Mouse (Mus musculus): ENCODE data around the gene Ccdc153. TPM values are rescaled to one million over a fixed set of nuclear protein-coding genes. Genes with fewer than 3 reads are reported as not detected.

The Ccdc153 gene
- polyA plus RNA-seq, 1 experiment from 2014 or later, result not detected

GRCm38 (mm10) chr9:44266478-44267226 is 26.2 kb downstream of the Ccdc153 start:
- DNase-seq, result no peak
- WGBS, result 37% methylated on average over 8 of the region's 8 CpGs
- H3K4me1 ChIP-seq (ENCODE audit: insufficient read depth), result peaks cover 10% of the 10 kb centered on the region
- H3K4me2 ChIP-seq, result peak overlapping the region; percentile 79
- H3K9me3 ChIP-seq (ENCODE audit: low read depth, low read length), result no peaks in the 10 kb centered on the region
- no peak overlapping the region for H3K4me3 ChIP-seq (ENCODE audit: low read depth, low read length)
- H3K27ac ChIP-seq (ENCODE audit: low read depth), result peak overlapping the region; percentile 80; the same call in 1 of the 2 replicates
- no peak for TF ChIP-seq CTCF (IDR thresholded peaks at IDR 0.05; ENCODE audit: low read depth)
- peak overlapping the region; percentile 79; the same call in 1 of the 2 replicates for H3K9ac ChIP-seq
- ATAC-seq (ENCODE audit: insufficient read depth), result no peak
- no peaks in the 10 kb centered on the region for H3K27me3 ChIP-seq (ENCODE audit: insufficient read depth, low read length)
- no peaks in the 10 kb centered on the region for H3K36me3 ChIP-seq (ENCODE audit: insufficient read depth)

DNA sequence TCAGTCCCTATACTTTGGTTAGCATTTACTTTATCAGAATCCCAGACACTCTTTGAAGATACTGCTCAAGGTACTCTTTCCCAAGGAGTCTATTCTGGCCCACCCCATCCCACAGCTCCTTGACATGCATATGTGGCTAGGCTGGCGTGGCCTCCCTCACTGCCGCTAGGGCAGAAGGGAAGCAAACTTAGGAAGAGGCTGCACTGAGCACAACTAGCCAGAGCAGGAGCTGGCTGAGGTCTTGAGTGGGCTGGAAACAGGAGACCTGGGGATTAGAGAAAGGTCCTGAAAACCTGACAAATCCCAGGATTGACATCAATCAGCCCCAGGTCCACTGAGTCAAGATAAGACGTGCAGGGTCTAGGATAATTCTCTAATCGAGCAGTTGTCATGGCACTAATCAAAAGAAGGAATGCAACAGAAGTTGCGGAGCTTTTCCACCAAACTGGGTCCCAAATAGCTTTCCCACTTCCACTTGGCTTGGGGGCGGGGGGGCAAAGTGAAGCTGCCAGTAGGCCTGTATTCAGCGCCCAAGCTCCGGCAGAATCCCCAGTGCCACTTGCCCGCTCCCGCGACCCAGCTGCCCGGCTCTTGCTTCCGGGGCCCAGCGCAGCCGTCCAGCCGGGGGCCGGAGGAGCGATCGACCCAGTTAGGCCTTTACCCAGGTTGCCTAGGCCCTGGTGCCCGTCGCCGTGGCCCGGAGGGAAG is 27.0 kb downstream of the Ccdc153 start:
- Histone ChIP-seq H3K27ac (ENCODE audit: low read depth) (peak overlapping the region; percentile 80), H3K36me3 (ENCODE audit: insufficient read depth) (no peaks in the 10 kb centered on the region), H3K9me3 (ENCODE audit: low read depth, low read length) (no peaks in the 10 kb centered on the region), H3K27me3 (ENCODE audit: insufficient read depth, low read length) (no peaks in the 10 kb centered on the region), H3K4me1 (ENCODE audit: insufficient read depth) (peaks cover 10% of the 10 kb centered on the region), H3K4me2 (peak overlapping the region; percentile 79), H3K4me3 (ENCODE audit: low read depth, low read length) (peak overlapping the region; percentile 53), H3K9ac (peak overlapping the region; percentile 79)
- 7% methylated on average over 23 of the region's 23 CpGs for WGBS
- DNase-seq, result peak; percentile 62
- 0 out of 2 replicates have a peak, but pooled peaks have one; percentile 20 for TF ChIP-seq CTCF (IDR thresholded peaks at IDR 0.05; ENCODE audit: low read depth)
- peak; percentile 43 for ATAC-seq (ENCODE audit: insufficient read depth)

DNA sequence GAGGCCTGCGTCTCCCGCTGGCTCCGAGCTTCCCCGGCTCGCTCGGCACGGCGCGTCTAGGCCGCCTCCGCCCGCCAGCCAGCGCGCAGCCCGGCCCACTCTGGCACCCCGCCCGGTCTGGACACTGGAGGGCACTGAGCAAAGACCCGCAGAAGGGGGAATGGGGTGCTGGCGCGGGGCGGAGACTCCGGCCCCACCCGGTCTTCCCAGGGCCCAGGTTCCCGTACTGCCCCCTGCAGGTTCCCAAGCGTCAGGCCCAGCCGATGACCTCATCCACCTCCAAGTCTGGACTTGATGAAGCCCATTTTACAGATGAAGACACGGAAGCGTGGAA is 27.5 kb downstream of the Ccdc153 start:
- Histone ChIP-seq H3K4me2 (peak overlapping the region; percentile 79), H3K4me3 (ENCODE audit: low read depth, low read length) (peak overlapping the region; percentile 53), H3K9ac (peak overlapping the region; percentile 79), H3K27me3 (ENCODE audit: insufficient read depth, low read length) (no peaks in the 10 kb centered on the region), H3K27ac (ENCODE audit: low read depth) (peak overlapping the region; percentile 80), H3K36me3 (ENCODE audit: insufficient read depth) (no peaks in the 10 kb centered on the region), H3K4me1 (ENCODE audit: insufficient read depth) (peaks cover 10% of the 10 kb centered on the region), H3K9me3 (ENCODE audit: low read depth, low read length) (no peaks in the 10 kb centered on the region)
- TF ChIP-seq CTCF (IDR thresholded peaks at IDR 0.05; ENCODE audit: low read depth), result peak; percentile 75
- WGBS, result 6% methylated on average over 28 of the region's 28 CpGs
- ATAC-seq (ENCODE audit: insufficient read depth) (peak; percentile 95), DNase-seq (peak; percentile 95)

GRCm38 (mm10) chr9:44268432-44268831 is 28.0 kb downstream of the Ccdc153 start, which contains the start of gene Nlrx1:
Gene Nlrx1 (minus strand): TSS chr9:44268599.
- Histone ChIP-seq H3K36me3 (ENCODE audit: insufficient read depth) (no peaks in the 10 kb centered on the region), H3K4me2 (peak within 1 kb of the TSS; percentile 79), H3K27ac (ENCODE audit: low read depth) (peak within 1 kb of the TSS; percentile 80), H3K4me3 (ENCODE audit: low read depth, low read length) (peak within 1 kb of the TSS; percentile 53), H3K9me3 (ENCODE audit: low read depth, low read length) (no peaks in the 10 kb centered on the region), H3K9ac (peak within 1 kb of the TSS; percentile 79), H3K4me1 (ENCODE audit: insufficient read depth) (peaks cover 10% of the 10 kb centered on the region), H3K27me3 (ENCODE audit: insufficient read depth, low read length) (no peaks in the 10 kb centered on the region)
- 62% methylated on average over 6 of the region's 6 CpGs for WGBS
- DNase-seq (no peak), ATAC-seq (ENCODE audit: insufficient read depth) (peak; percentile 40)
- TF ChIP-seq CTCF (IDR thresholded peaks at IDR 0.05; ENCODE audit: low read depth), result no peak

- Histone ChIP-seq H3K9ac (no peak overlapping the region), H3K4me3 (ENCODE audit: low read depth, low read length) (no peak overlapping the region), H3K36me3 (ENCODE audit: insufficient read depth) (no peaks in the 10 kb centered on the region), H3K27me3 (ENCODE audit: insufficient read depth, low read length) (no peaks in the 10 kb centered on the region), H3K4me1 (ENCODE audit: insufficient read depth) (peaks cover 10% of the 10 kb centered on the region), H3K4me2 (no peak overlapping the region), H3K27ac (ENCODE audit: low read depth) (no peak overlapping the region), H3K9me3 (ENCODE audit: low read depth, low read length) (no peaks in the 10 kb centered on the region)
- no peak for ATAC-seq (ENCODE audit: insufficient read depth)
- WGBS, result 72% methylated on average over 3 of the region's 3 CpGs
- TF ChIP-seq CTCF (IDR thresholded peaks at IDR 0.05; ENCODE audit: low read depth), result peak; percentile 60
- DNase-seq, result peak; percentile 49
Measured at GRCm38 (mm10) chr9:44269077-44269476, 28.6 kb downstream of the Ccdc153 start.

GRCm38 (mm10) chr9:44269973-44270372 is 29.5 kb downstream of the Ccdc153 start:
- H3K36me3 ChIP-seq (ENCODE audit: insufficient read depth), result no peaks in the 10 kb centered on the region
- 79% methylated on average over 4 of the region's 4 CpGs for WGBS
- no peak overlapping the region for H3K4me3 ChIP-seq (ENCODE audit: low read depth, low read length)
- DNase-seq (no peak), ATAC-seq (ENCODE audit: insufficient read depth) (no peak)
- no peak overlapping the region for H3K4me2 ChIP-seq
- H3K4me1 ChIP-seq (ENCODE audit: insufficient read depth), result peaks cover 10% of the 10 kb centered on the region
- no peaks in the 10 kb centered on the region for H3K27me3 ChIP-seq (ENCODE audit: insufficient read depth, low read length)
- H3K9me3 ChIP-seq (ENCODE audit: low read depth, low read length), result no peaks in the 10 kb centered on the region
- no peak overlapping the region for H3K9ac ChIP-seq
- H3K27ac ChIP-seq (ENCODE audit: low read depth), result no peak overlapping the region
- no peak for TF ChIP-seq CTCF (IDR thresholded peaks at IDR 0.05; ENCODE audit: low read depth)

- no peak overlapping the region for H3K9ac ChIP-seq
- no peak for TF ChIP-seq CTCF (IDR thresholded peaks at IDR 0.05; ENCODE audit: low read depth)
- no peaks in the 10 kb centered on the region for H3K36me3 ChIP-seq (ENCODE audit: insufficient read depth)
- ATAC-seq (ENCODE audit: insufficient read depth), result no peak
- H3K27me3 ChIP-seq (ENCODE audit: insufficient read depth, low read length), result peaks cover 14% of the 10 kb centered on the region
- H3K9me3 ChIP-seq (ENCODE audit: low read depth, low read length), result no peaks in the 10 kb centered on the region
- no peak overlapping the region for H3K4me3 ChIP-seq (ENCODE audit: low read depth, low read length)
- WGBS, result 36% methylated on average over 5 of the region's 5 CpGs
- H3K27ac ChIP-seq (ENCODE audit: low read depth), result no peak overlapping the region
- peak; percentile 5 for DNase-seq
- H3K4me1 ChIP-seq (ENCODE audit: insufficient read depth), result no peaks in the 10 kb centered on the region
- H3K4me2 ChIP-seq, result no peak overlapping the region
Measured at GRCm38 (mm10) chr9:44283183-44283582, 42.7 kb downstream of the Ccdc153 start.
